Mouse (Mus musculus): ENCODE data around the gene Glycam1. TPM values are rescaled to one million over a fixed set of nuclear protein-coding genes. Genes with fewer than 3 reads are reported as not detected.

Glycam1 gene
- polyA plus RNA-seq, 1 experiment: not detected

GRCm38 (mm10) chr15:103552096-103552690 is 12.7 kb downstream of the Glycam1 start:
- no peaks in the 10 kb centered on the region for H3K36me3 ChIP-seq (ENCODE audit: control insufficient read depth, insufficient read depth)
- no peak for TF ChIP-seq SRF (IDR thresholded peaks at IDR 0.05; ENCODE audit: control insufficient read depth, insufficient read length, low read depth)
- TF ChIP-seq TCF3 (IDR thresholded peaks at IDR 0.05; ENCODE audit: insufficient read length, low read depth): no peak
- TF ChIP-seq E2F4 (IDR thresholded peaks at IDR 0.05; ENCODE audit: insufficient read depth): no peak
- TF ChIP-seq TCF12 (IDR thresholded peaks at IDR 0.05; ENCODE audit: insufficient read depth, poor library complexity, severe bottlenecking): no peak
- TF ChIP-seq CEBPB (IDR thresholded peaks at IDR 0.05; ENCODE audit: insufficient read depth, poor library complexity, severe bottlenecking): no peak
- TF ChIP-seq MYOD1 (IDR thresholded peaks at IDR 0.05; ENCODE audit: control insufficient read depth in 1 of 3, insufficient read length in 2 of 3, low read depth in 2 of 3): no peak
- TF ChIP-seq REST (IDR thresholded peaks at IDR 0.05; ENCODE audit: insufficient read depth, insufficient read length): no peak
- no peak for TF ChIP-seq MYOG (IDR thresholded peaks at IDR 0.05; ENCODE audit: control insufficient read depth in 1 of 3, insufficient read depth in 1 of 3, insufficient read length in 2 of 3, low read depth in 2 of 3)
- TF ChIP-seq MAX (IDR thresholded peaks at IDR 0.05; ENCODE audit: low read depth): no peak
- no peak for TF ChIP-seq POLR2A (IDR thresholded peaks at IDR 0.05; ENCODE audit: insufficient read length, low read depth)
- no peak overlapping the region for H3K4me3 ChIP-seq
- H3K79me2 ChIP-seq (ENCODE audit: control insufficient read depth, insufficient read depth): no peaks in the 10 kb centered on the region
- H3ac ChIP-seq (ENCODE audit: control insufficient read depth, insufficient read length): no peak overlapping the region
- H3K4me2 ChIP-seq (ENCODE audit: low read depth): no peak overlapping the region
- H3K27me3 ChIP-seq (ENCODE audit: control insufficient read depth, insufficient read depth, insufficient read length): peaks cover 10% of the 10 kb centered on the region

GRCm38 (mm10) chr15:103551053-103551452 is 13.8 kb downstream of the Glycam1 start:
- Histone ChIP-seq H3K4me3 (no peak overlapping the region), H3K79me2 (ENCODE audit: control insufficient read depth, insufficient read depth) (no peaks in the 10 kb centered on the region)
- TF ChIP-seq SRF (IDR thresholded peaks at IDR 0.05; ENCODE audit: control insufficient read depth, insufficient read length, low read depth): no peak
- TF ChIP-seq USF1 (IDR thresholded peaks at IDR 0.05; ENCODE audit: low read depth): no peak
- no peak for TF ChIP-seq TCF12 (IDR thresholded peaks at IDR 0.05; ENCODE audit: insufficient read depth, poor library complexity, severe bottlenecking)
- TF ChIP-seq MYOG (IDR thresholded peaks at IDR 0.05; ENCODE audit: control insufficient read depth in 1 of 3, insufficient read depth in 1 of 3, insufficient read length in 2 of 3, low read depth in 2 of 3): peak in 2 of 3 experiments; percentile 36
- TF ChIP-seq MYOD1 (IDR thresholded peaks at IDR 0.05; ENCODE audit: control insufficient read depth in 1 of 3, insufficient read length in 2 of 3, low read depth in 2 of 3): peak in 2 of 3 experiments; percentile 38 to 77
- no peak for TF ChIP-seq E2F4 (IDR thresholded peaks at IDR 0.05; ENCODE audit: insufficient read depth)

GRCm38 (mm10) chr15:103549475-103549874 is 15.4 kb downstream of the Glycam1 start:
- no peaks in the 10 kb centered on the region for H3K79me2 ChIP-seq (ENCODE audit: control insufficient read depth, insufficient read depth)
- H3K36me3 ChIP-seq (ENCODE audit: control insufficient read depth, insufficient read depth): no peaks in the 10 kb centered on the region
- H3K4me3 ChIP-seq: no peak overlapping the region
- H3K4me2 ChIP-seq (ENCODE audit: low read depth): no peak overlapping the region
- H3K27me3 ChIP-seq (ENCODE audit: control insufficient read depth, insufficient read depth, insufficient read length): peaks cover 21% of the 10 kb centered on the region
- no peak for TF ChIP-seq E2F4 (IDR thresholded peaks at IDR 0.05; ENCODE audit: insufficient read depth)
- TF ChIP-seq MYOG (IDR thresholded peaks at IDR 0.05; ENCODE audit: control insufficient read depth in 1 of 3, insufficient read depth in 1 of 3, insufficient read length in 2 of 3, low read depth in 2 of 3): no peak
- TF ChIP-seq CEBPB (IDR thresholded peaks at IDR 0.05; ENCODE audit: insufficient read depth, poor library complexity, severe bottlenecking): no peak
- TF ChIP-seq SRF (IDR thresholded peaks at IDR 0.05; ENCODE audit: control insufficient read depth, insufficient read length, low read depth): no peak
- H3ac ChIP-seq (ENCODE audit: control insufficient read depth, insufficient read length): no peak overlapping the region

More at GRCm38 (mm10) chr15:103551053-103551452, 13.8 kb downstream of the Glycam1 start:
- no peak overlapping the region for H3ac ChIP-seq (ENCODE audit: control insufficient read depth, insufficient read length)
- H3K4me2 ChIP-seq (ENCODE audit: low read depth): no peak overlapping the region
- H3K36me3 ChIP-seq (ENCODE audit: control insufficient read depth, insufficient read depth): no peaks in the 10 kb centered on the region
- H3K27me3 ChIP-seq (ENCODE audit: control insufficient read depth, insufficient read depth, insufficient read length): peaks cover 11% of the 10 kb centered on the region

- TF ChIP-seq E2F4 (IDR thresholded peaks at IDR 0.05; ENCODE audit: insufficient read depth): no peak
- TF ChIP-seq MYOD1 (IDR thresholded peaks at IDR 0.05; ENCODE audit: control insufficient read depth in 1 of 3, insufficient read length in 2 of 3, low read depth in 2 of 3): no peak
- no peak for TF ChIP-seq USF1 (IDR thresholded peaks at IDR 0.05; ENCODE audit: low read depth)
- TF ChIP-seq SRF (IDR thresholded peaks at IDR 0.05; ENCODE audit: control insufficient read depth, insufficient read length, low read depth): no peak
- no peak for TF ChIP-seq CEBPB (IDR thresholded peaks at IDR 0.05; ENCODE audit: insufficient read depth, poor library complexity, severe bottlenecking)
- TF ChIP-seq MYOG (IDR thresholded peaks at IDR 0.05; ENCODE audit: control insufficient read depth in 1 of 3, insufficient read depth in 1 of 3, insufficient read length in 2 of 3, low read depth in 2 of 3): no peak
- TF ChIP-seq POLR2A (IDR thresholded peaks at IDR 0.05; ENCODE audit: insufficient read length, low read depth): no peak
- TF ChIP-seq TCF12 (IDR thresholded peaks at IDR 0.05; ENCODE audit: insufficient read depth, poor library complexity, severe bottlenecking): no peak
- no peak for TF ChIP-seq POLR2AphosphoS2 (IDR thresholded peaks at IDR 0.05; ENCODE audit: insufficient read length, low read depth)
- no peak for TF ChIP-seq MAX (IDR thresholded peaks at IDR 0.05; ENCODE audit: low read depth)
- no peak for TF ChIP-seq TCF3 (IDR thresholded peaks at IDR 0.05; ENCODE audit: insufficient read length, low read depth)
- no peak for TF ChIP-seq REST (IDR thresholded peaks at IDR 0.05; ENCODE audit: insufficient read depth, insufficient read length)
- Histone ChIP-seq H3K27me3 (ENCODE audit: control insufficient read depth, insufficient read depth, insufficient read length) (peaks cover 25% of the 10 kb centered on the region), H3ac (ENCODE audit: control insufficient read depth, insufficient read length) (no peak overlapping the region), H3K36me3 (ENCODE audit: control insufficient read depth, insufficient read depth) (no peaks in the 10 kb centered on the region), H3K79me2 (ENCODE audit: control insufficient read depth, insufficient read depth) (no peaks in the 10 kb centered on the region), H3K4me2 (ENCODE audit: low read depth) (no peak overlapping the region), H3K4me3 (no peak overlapping the region)
Measured at GRCm38 (mm10) chr15:103547983-103548382, 16.9 kb downstream of the Glycam1 start.

- Histone ChIP-seq H3K4me3 (no peak overlapping the region), H3K27me3 (ENCODE audit: control insufficient read depth, insufficient read depth, insufficient read length) (peaks cover 51% of the 10 kb centered on the region), H3K4me2 (ENCODE audit: low read depth) (no peak overlapping the region), H3ac (ENCODE audit: control insufficient read depth, insufficient read length) (no peak overlapping the region), H3K79me2 (ENCODE audit: control insufficient read depth, insufficient read depth) (no peaks in the 10 kb centered on the region), H3K36me3 (ENCODE audit: control insufficient read depth, insufficient read depth) (no peaks in the 10 kb centered on the region)
- TF ChIP-seq USF1 (IDR thresholded peaks at IDR 0.05; ENCODE audit: low read depth): no peak
Measured at GRCm38 (mm10) chr15:103542526-103542925, 22.4 kb downstream of the Glycam1 start.
